Mouse (Mus musculus): ENCODE data around the gene Pth2.

DNA sequence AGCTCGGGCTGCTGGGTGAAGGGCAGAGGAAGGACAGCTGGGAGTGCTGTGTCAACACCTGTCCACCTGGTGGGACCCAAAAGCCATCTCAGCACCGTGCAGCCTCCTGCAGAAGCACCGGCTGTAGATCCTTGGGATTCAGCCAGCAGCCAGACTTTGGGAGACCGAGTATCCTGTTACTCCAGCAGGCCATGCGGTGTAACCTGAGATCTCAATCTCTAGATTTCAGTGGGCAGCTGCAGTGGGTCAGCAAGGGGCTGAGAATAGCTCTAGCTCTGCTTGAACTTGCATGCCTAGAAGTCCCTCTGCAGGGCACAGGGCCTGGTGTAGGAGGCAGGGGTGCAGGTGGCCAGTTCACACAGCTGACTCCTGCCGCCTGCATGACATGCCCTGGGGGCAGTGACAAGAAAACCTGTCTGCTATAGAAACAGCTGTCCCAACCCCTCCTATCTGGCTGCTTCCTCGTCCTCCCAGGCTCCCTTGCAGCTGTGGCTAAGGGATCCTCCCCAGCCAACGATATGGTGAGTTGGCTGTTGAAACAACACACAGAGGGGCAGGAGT lies 11.1 kb downstream of the Pth2 start:
- TF ChIP-seq POLR2A (IDR thresholded peaks at IDR 0.05; ENCODE audit: extremely low read depth, insufficient read depth, low read length) = no peak
- TF ChIP-seq CTCF (IDR thresholded peaks at IDR 0.05; ENCODE audit: low read depth, low read length) = no peak
